Mouse (Mus musculus) T-helper 1 cell (primary cell): Measurements from ENCODE around the gene L2hgdh.

Source experiments
- in situ Hi-C: fragments of 300-600 bp; cut with MboI, MseI; formaldehyde crosslinking; loops from one replicate; pipeline ENCODE4 v1.15.1; 2025; ENCODE audit warnings: high pct_unique_total_duplicates

Gene L2hgdh

GRCm38 (mm10) chr12:69724711-69725460 lies at the start of gene L2hgdh, which contains the start of gene Atp5s:
L2hgdh (minus strand) TSS chr12:69724873.
Atp5s (plus strand) TSS chr12:69724950.
- in situ Hi-C loops, result no loop called here

DNA sequence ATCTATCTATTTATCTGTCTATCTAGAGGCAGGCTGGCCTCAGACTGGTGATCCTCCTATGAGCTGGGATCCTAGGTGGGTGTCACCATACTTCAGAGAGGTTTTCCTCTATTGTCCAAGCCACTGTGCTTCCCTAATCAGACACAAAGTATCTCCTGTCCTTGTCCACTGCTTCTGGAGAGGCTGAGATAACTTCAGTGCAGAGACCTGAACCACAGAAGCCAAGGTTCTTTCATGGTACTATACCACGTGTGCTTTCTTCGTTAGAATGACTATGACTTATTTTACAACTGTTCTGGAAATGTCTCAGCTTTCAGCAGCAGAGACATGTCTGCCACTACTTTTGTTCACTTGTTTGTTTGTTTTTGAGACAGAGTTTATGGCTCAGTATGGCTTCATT lies 44.2 kb upstream of the L2hgdh start:
- in situ Hi-C loops, result no loop called here

DNA sequence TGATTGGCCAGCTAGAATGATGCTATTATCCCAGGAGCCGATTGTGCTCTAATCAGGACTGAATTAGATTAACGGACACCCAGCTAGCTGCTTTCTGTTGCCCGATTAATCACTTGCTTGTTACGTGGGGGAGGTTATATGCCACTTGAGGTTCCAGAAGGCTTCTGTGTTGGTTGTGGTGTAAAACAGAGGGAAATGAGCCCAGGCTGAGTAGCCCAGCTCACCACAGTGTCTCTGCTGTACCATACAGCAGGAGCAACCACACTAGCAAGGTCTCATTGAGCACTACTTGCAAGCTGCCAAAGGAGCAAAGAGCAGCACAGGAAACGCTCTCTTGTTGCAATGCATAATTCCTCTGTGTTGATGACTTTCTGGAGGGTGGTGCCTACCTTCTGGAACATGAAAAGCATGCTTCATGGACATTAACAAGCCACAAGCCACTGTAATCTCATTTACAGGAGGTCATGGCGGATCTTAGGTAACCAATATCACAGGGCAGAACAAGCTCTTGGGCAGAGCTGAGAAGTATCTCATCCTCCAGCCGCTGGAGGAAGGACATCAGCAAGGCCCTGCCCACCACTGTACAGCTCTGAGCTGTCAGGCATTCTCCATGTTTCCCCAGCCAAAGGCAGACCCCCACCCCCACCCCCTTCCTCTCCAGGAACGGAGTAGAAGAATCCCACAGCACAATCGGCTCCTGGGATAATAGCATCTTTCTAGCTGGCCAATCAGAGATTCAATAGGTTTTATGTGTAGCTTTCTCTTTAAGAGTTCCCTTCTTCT lies 43.0 kb upstream of the L2hgdh start:
- in situ Hi-C loops, result no loop called here

- in situ Hi-C loops, result no loop called here
Observed at GRCm38 (mm10) chr12:69766185-69766904, 41.7 kb upstream of the L2hgdh start.

GRCm38 (mm10) chr12:69765543-69765942 lies 40.9 kb upstream of the L2hgdh start:
- in situ Hi-C loops, result no loop called here

DNA sequence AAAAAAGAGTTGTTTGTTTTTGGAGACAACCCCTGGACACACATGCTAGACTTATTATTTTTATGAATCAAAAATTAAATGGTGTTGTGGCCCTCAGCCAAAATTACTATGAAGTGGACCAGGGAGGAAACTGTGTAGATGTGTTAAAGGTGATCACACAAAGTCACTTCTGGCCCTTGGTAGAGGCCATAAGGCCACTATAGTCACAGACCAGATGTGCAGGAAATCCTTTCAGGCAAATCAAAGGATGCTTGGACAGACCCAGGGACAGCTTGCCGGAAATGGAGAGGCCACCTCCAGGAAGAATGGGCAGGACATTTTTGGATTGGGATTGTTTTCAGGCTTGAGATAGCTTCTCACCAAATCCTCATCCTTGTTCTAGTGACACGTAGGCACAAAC lies 36.9 kb upstream of the L2hgdh start:
- in situ Hi-C loops, result no loop called here

- in situ Hi-C loops, result no loop called here
Observed at GRCm38 (mm10) chr12:69760743-69761406, 36.2 kb upstream of the L2hgdh start.

GRCm38 (mm10) chr12:69760014-69760413 lies 35.3 kb upstream of the L2hgdh start:
- in situ Hi-C loops, result no loop called here

DNA sequence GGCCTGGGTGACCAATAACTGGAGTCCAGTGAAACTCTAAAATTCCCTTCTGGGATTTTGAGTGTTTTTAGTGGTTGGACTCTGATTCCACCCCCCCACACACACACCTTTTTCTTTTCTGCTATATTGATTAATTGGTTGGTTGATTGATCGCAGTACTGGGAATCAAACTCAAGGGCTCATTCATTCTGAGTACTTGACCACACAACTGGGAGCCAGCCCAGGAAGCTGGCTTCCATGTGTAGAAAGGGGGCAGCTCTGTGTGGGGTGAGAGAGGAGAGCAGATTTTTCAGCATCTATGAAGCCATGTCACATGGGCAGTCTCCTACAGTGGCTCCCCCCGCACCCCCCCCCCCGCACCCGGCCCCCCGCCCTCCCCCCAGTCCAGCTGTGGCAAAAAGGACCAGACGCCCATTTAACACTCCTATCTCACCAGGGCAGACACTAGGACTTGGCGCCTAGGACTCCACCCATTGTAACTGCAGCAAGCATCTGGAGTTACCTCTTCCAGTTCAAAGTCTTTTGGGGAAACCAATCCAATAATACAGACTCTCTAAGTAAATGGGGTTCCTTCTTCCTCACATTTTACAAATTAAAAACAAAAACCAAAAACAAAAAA lies 34.7 kb upstream of the L2hgdh start:
- in situ Hi-C loops, result loop anchor here (10.0 kb wide), 1 partner anchor 145 kb away; no protein-coding TSS in a partner anchor

GRCm38 (mm10) chr12:69758221-69759185 lies 33.8 kb upstream of the L2hgdh start:
- in situ Hi-C loops, result loop anchor here (10.0 kb wide), 1 partner anchor 146 kb away; no protein-coding TSS in a partner anchor

DNA sequence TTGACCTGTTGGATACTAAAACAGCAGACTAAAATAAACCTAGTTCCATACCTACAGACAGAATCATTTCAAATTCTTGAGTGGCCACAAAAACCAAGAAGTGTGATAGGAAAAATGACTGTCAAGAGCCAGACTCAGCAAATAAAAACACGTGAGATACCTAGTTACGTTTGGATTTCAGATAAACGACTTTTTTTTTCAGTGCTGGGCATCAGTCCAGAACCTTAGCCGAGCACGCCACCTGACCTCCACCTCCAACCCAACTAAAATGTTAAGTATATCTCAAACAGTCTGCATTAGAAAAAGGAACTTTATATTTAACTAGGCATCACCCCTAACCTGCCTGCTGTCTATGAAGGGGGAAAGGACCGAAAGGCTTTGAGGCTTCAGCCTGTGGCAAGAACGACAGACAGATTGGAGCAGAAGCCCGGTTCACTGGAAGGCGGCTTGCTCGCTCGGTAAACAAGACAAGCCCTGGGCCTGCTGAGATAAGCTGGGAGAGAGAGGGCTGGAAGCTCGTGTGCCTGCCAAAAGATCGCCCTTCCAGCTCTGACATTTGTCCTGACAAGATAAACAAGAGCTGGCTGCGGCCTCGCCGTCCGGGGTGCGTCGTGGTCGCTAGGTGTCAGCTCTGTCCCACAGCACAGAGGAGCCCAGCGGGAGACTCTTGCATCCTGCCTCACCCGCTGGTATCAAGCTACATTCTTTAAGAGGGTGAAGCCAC lies 32.9 kb upstream of the L2hgdh start:
- in situ Hi-C loops, result loop anchor here (10.0 kb wide), 1 partner anchor 147 kb away; no protein-coding TSS in a partner anchor

DNA sequence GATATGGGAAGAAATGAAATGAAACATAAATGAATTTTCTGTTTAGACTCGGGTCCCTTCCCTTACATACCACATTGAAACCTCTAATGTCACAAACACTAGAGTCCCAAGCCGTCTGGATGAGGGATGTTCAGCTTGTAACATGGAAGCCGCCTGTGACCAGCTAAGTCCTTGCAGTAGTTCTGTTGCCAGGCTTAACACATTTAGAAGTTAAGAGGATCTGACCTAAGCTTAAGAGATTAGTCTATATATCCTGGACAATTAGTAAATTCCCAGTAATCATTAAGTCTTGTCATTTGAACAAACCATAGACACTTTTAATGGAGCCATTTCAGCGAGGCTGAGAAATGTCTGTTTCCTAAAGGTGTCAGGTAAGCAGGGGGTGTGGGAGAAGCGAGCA lies 31.3 kb upstream of the L2hgdh start:
- in situ Hi-C loops, result loop anchor here (10.0 kb wide), 1 partner anchor 149 kb away; no protein-coding TSS in a partner anchor

DNA sequence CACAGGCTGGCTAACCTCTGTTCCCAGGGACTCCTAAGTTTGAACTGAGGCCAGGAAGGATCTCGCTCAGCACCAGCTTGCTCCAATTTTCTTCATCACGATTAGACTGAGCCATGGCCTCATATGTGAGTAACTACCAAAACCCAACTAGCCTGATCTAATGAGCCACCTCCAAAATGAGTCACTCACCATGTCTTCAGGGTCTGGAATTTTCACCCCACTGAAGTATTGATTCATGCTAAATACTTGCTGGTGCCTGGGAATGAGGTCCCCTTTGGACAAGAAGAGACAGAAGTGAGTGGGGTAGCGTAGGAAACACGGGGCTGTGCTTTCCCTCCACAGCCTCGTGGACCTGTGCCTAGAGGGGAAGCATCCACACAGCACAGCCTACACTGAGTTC lies 29.3 kb upstream of the L2hgdh start:
- in situ Hi-C loops, result loop anchor here (10.0 kb wide), 1 partner anchor 151 kb away; no protein-coding TSS in a partner anchor

DNA sequence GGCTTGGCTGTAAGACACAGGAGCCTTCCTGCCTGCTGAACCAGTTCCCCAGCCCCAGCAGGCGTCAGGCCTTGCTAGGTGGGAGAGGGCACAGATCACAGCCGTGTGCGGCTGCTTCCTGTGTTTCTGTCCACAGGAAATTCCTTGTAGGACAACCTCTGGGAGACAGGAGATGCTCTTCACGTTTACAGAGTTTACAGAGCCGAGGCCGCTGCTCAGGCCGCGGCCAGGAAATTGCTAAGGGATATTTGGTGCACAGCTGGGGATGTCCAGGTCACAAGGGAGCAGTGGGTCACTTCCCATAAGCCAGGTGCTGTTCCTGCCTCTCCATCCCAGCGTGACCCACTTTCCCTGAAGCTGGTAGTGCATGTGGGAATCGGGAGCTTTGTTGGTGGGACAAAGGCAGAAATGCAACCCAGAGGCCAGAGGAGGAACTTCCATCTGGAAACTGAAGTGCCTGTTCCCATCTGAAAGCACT lies 27.2 kb upstream of the L2hgdh start:
- in situ Hi-C loops, result loop anchor here (10.0 kb wide), 1 partner anchor 153 kb away; no protein-coding TSS in a partner anchor

- in situ Hi-C loops, result no loop called here
Observed at GRCm38 (mm10) chr12:69744138-69744537, 19.5 kb upstream of the L2hgdh start.

GRCm38 (mm10) chr12:69741965-69742364 lies 17.3 kb upstream of the L2hgdh start:
- in situ Hi-C loops, result no loop called here

DNA sequence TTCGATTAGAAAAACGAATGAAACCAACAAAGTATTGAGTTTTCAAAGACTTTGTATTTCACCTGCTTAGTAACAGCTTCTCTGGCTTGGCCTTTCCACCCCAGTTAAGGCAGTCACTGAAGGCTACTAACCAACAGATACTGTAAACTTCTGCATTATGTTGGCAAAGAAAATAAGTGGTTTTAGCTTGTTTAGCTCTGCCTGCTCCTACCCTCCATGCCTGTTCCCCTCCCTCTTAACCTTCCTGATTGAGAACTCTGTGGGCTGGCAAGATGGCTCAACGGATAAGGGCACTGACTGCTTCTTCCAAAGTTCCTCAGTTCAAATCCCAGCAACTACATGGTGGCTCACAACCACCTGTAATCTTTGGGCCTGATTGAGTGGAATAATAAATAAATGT lies 9.2 kb upstream of the L2hgdh start:
- in situ Hi-C loops, result loop anchor here (10.0 kb wide), 1 partner anchor 151 kb away; no protein-coding TSS in a partner anchor

DNA sequence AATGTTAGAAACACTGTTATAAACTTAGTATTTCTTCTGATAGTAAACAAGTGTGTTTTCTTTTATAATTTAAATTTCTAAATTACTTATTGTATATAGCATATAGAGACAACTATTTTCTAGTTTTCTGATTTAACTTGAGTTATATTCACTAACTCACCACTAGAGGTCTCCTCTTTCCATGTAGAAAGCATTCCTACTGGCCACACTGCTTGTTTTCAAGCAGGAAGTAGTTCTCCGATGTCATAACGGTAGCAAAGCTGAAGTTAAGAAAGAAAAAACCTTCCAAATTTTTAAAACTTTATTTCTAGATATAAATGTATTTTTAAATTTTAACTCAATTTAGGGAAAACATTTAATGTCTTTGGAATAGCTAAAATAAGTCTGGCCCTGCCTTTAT lies 8.8 kb upstream of the L2hgdh start:
- in situ Hi-C loops, result loop anchor here (10.0 kb wide), 1 partner anchor 151 kb away; no protein-coding TSS in a partner anchor

DNA sequence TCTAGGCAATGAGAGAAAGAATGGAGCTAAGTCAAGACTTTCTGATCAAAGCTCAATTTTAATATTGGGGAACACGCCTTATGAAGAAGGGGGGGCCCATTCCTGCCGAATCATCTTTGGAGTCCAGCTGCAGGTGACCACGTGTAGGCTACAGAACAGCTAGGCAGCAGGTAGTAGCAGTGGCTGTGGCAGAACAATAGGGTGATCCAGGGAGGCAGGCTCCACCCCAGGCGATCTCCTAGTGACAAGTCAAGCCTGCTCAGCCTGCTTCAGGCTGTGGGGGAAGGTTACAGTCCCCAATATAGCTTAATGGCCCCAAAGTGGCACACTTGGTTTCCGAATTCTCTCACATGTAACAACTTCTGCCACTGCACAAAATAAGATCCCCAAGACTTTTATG lies 7.5 kb upstream of the L2hgdh start:
- in situ Hi-C loops, result loop anchor here (10.0 kb wide), 1 partner anchor 153 kb away; no protein-coding TSS in a partner anchor
